Comparison of ENCODE assay signal across 27 mouse cellular contexts in the genomic region with DNA sequence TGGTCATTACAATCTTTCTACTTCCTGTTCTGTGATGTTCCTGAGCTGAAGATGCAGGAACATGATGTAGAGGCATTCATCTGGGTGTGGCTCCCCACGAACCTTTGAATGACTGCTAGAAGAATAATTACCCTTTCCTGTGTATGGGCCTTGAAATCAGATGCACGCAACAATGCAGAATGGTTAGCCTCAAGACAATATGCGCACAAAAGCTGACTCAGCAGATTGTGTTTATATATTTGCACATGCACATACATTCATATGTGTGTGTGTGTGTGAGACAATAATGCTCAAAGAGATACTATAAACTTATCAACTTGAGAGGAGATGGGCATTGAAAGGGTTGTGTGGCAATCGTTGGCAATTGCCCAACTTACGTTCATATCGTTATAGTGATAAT. TPM values are rescaled to one million over a fixed set of nuclear protein-coding genes. Genes with fewer than 3 reads are reported as not detected.
"Had no signal": no experiment of that assay in that cellular context is flagged by ENCODE, and none has a peak within 500 bp of the region (broad histone marks: within the 10 kb centered on the region; RNA-seq: fewer than 3 reads in every experiment).

No protein-coding gene starts in this region.

- DNase-seq: cerebellum, adult 9-11 months; cerebellum, postnatal 10 days; cerebellum, postnatal 14 days; cerebellum, postnatal 25 days; cerebellum, postnatal 36 days; embryo, embryonic 11 days; forebrain, postnatal 0 days; gastrocnemius, adult 2 months; gastrocnemius, postnatal 10 days; gastrocnemius, postnatal 14 days; gastrocnemius, postnatal 25 days; gastrocnemius, postnatal 36 days; heart, adult 11 months; heart, adult 18-20 months; heart, adult 2 months had no signal

- H3K9ac ChIP-seq: embryonic facial prominence, embryonic 12.5 days; embryonic facial prominence, embryonic 13.5 days; embryonic facial prominence, embryonic 15.5 days; forebrain, embryonic 12.5 days; forebrain, embryonic 13.5 days; forebrain, embryonic 15.5 days; forebrain, postnatal 0 days had no signal

- H3K4me2 ChIP-seq: embryonic facial prominence, embryonic 12.5 days; embryonic facial prominence, embryonic 13.5 days; embryonic facial prominence, embryonic 15.5 days; forebrain, embryonic 12.5 days; forebrain, embryonic 13.5 days; forebrain, embryonic 15.5 days; heart, embryonic 11.5 days had no signal

- H3K36me3 ChIP-seq: embryonic facial prominence, embryonic 10.5 days; embryonic facial prominence, embryonic 12.5 days; embryonic facial prominence, embryonic 13.5 days; embryonic facial prominence, embryonic 15.5 days; forebrain, embryonic 12.5 days; forebrain, embryonic 15.5 days; heart, embryonic 10.5 days had no signal

- H3K4me3 ChIP-seq: embryonic facial prominence, embryonic 10.5 days; embryonic facial prominence, embryonic 12.5 days; embryonic facial prominence, embryonic 13.5 days; embryonic facial prominence, embryonic 15.5 days; erythroblast, embryonic 14.5 days; forebrain, embryonic 12.5 days; forebrain, embryonic 13.5 days; forebrain, embryonic 15.5 days; gastrocnemius, adult 2 months; heart, adult 2 months; heart, embryonic 10.5 days had no signal

- H3K27ac ChIP-seq: embryonic facial prominence, embryonic 10.5 days; embryonic facial prominence, embryonic 12.5 days; embryonic facial prominence, embryonic 13.5 days; embryonic facial prominence, embryonic 15.5 days; forebrain, embryonic 12.5 days; forebrain, embryonic 13.5 days; forebrain, embryonic 15.5 days; gastrocnemius, adult 2 months; heart, adult 2 months; heart, embryonic 10.5 days had no signal

- H3K9me3 ChIP-seq: embryonic facial prominence, embryonic 10.5 days; embryonic facial prominence, embryonic 12.5 days; embryonic facial prominence, embryonic 13.5 days; embryonic facial prominence, embryonic 15.5 days; forebrain, embryonic 12.5 days; forebrain, embryonic 13.5 days; forebrain, embryonic 15.5 days; heart, embryonic 10.5 days had no signal

- H3K4me1 ChIP-seq: embryonic facial prominence, embryonic 12.5 days; embryonic facial prominence, embryonic 13.5 days; embryonic facial prominence, embryonic 15.5 days; heart, embryonic 10.5 days had no signal

- H3K27me3 ChIP-seq: embryonic facial prominence, embryonic 12.5 days; embryonic facial prominence, embryonic 13.5 days; embryonic facial prominence, embryonic 15.5 days; forebrain, embryonic 12.5 days; forebrain, embryonic 13.5 days; forebrain, embryonic 15.5 days had no signal

RNA-seq across cellular contexts. Expression of a gene that starts 39.8 kb away (rescaled TPM):
- total RNA-seq: common myeloid progenitor, adult 5-6 weeks; granulocyte monocyte progenitor cell, adult 5-6 weeks had no signal
- polyA plus RNA-seq: erythroblast, embryonic 14.5 days had no signal
